Mouse (Mus musculus): ENCODE measurements at regions not wholly inside any gene's neighbourhood (a gene's known extent, or its start where the extent isn't known, plus 50 kb on each side); places are given as distances from the start of the nearest gene placed in this dataset.

DNA sequence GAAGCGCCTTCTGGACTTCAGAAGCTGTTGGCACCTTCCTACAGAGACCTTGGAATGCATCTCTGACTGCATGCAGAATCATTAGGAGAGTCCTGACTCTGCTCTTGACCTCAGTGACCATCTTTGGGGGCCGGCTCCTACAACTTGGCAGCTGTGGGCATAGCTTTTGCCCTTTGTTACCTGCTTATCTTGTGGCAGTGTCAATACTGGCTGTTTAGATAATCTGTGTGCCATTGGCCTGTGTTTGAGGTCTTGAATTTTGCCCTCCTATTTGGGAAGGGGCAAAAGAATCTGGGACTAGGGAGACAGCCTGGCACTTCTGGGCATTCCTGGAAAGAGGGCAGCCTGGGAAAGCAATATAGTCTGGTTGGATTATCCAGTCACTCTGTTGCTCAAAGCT, 137.8 kb upstream of the Gli2 start:
- DNase-seq (ENCODE audit: low spot score): no peak

DNA sequence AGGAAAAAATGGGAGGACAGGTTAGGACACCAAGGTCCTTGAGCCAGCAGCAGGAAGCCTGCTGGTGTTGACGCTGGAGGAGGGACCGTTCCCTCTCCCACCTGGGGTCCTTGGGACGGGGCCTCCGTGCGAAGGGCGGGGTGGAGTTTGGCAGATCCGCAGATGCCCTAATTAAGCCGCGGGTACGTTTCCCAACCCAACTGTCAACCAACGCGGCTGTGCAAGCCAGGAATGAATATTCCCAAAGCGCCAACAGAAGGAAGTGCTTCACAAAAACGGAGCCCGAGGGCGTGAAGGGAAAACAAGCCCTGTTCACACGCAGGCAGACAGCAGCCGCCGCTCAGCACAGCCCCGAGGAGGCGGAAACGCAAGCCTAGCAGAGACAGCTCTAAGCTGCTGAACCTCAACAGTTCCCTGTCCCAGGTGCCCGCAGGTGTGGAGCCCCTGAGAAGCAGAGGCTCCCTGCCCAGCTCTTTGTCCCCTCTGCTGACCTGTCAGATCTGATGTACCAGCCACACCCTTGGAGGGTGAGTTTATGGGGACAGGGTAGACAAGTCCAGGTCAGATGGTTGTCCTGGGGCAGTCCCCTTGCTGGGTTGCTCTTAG, 136.1 kb upstream of the Gli2 start:
- DNase-seq (ENCODE audit: low spot score): no peak

DNA sequence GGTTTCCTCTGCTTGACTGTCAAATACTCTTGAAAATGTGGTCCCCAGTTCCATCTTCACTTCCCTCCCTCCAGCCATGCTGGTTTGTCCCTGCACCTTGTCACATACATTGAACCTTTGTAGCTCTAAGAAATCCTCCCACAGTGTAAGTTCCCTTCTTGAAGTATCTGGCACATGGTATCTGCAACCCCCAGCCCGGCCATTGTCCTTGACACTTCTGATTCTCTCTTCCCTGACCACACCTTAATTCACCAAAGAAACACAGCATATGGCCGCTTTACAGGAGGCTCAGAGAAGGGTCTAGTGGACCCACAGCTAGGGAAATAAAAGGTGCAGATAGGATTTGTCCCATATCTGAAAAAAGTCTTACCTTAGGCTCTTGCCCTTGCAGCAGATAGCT, 133.9 kb upstream of the Gli2 start:
- DNase-seq (ENCODE audit: low spot score): no peak

DNA sequence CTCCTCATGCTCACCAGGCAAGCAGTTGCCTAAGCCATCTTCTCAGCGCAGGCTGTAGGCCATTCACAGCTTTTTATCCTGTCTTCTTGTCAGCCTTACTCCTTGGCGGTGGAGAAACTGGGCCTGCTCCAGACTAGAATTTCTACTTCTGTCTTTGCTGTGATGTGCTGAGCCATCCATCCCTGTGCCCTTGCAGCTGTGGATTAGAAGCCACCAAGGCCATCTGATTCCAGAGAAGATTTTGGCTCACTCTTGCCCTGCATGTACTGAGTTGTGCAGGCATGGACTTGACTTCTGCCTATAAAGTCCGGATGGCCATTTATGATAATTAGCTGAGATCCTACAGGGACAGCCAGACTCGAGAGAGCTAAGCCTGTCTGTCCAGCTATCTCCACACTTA, 133.4 kb upstream of the Gli2 start:
- no peak for DNase-seq (ENCODE audit: low spot score)

DNA sequence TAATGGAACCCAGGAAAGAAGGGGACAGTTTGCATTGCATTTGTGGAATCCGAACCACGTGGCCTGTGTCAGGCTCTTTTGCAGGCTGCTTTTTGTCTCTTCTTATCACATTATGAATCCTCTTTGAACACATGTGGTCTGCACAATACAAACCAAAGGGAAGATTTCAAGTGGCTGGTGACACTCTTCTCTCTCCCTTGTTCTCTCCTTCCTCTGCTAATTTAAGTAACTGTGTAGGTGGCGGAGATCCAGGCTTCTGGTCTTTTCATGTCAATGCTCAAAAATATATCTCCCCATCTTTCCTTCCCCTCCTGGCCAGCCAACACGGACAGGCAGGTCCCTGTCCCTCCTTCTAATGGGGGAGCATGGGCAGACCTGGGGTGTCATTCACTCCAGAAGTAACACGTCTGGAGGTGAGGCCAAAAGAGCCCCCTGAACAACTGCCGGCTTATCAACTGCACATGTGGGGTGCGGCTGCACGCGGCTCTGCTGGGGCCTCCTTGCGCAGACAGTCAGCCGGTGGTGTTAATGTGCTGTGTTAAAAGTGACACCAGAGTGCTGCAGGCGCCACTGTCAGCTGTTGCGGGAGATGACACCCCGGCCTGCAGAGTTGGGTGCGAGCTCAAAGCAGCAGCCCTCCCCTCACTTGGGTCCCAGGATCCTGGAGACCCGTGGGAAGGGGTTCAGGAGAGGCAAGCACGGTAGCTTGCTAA, 130.3 kb upstream of the Gli2 start:
- DNase-seq (ENCODE audit: low spot score): no peak

DNA sequence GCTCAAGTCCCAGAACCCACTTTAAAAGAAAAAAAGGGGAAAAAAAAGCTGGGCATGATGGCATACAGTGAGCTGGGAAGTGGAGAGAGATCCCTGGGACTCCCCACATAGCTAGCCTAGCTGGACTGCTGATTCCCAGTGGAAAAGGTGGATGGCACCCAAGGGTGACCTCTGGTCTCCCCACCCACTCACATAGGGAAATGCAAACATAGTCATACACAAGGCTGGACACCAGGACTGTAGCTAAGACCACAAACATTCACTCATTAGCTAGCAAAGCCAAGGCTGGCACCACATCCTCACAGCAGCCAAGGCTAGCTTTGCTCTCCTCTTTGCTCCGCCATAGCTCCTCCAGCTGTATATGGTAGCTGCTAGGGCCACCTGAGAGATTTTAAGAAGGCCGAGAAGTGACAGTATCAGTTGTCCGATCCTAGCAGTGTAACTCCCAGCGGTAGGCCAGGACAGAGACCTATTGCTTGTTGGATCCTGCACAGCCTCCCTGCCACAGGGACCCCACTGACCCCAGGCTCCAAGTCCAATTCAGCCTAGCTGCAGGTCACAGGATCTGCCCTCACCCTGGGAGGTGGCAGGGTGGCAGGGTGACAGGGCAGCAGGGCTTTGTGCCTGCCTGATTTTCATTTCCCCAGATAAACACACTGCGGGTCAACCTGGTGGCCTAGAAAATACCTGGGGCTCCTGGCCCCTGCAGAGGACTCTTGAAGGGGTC, 119.8 kb upstream of the Gli2 start:
- no peak for DNase-seq (ENCODE audit: low spot score)

DNA sequence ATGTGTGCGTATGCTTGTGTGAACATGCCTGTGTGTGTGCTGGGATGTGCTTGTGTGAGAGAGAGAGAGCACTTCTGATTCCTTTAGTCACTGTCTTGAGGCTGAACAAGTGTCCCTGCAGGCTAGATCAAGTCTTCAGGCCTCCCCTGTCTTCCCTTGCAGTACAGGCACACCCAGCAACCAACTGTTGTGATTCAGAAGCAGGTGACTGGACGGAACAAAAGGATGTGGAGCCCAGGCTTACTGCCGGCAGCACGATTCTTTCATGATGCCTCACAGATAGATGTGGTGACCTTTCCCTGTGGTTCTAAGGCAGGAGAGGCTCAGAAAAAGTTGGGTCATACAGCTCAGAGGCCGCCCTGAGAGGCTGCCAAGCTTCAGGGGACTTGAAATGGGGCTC, 114.0 kb upstream of the Gli2 start:
- no peak for DNase-seq (ENCODE audit: low spot score)

DNA sequence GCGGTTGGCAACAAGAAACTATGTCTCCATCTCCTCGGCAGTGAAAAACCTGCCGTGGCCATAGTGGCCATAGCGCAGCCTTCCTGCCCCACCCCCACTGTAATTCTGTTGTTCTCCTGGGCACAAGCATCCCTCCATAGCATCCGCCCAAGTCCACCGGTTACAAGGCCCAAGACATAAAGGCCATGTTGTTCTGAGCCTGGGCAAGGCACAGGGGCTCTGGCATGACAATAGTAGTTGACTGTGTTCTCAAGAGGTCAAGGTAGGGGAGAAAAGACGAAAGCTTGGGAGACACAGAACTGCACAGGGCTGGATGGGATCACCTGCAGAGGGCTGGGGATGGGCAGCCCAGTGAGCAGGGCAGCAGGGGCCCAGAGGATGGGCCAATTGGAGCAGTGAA, 112.9 kb upstream of the Gli2 start:
- DNase-seq (ENCODE audit: low spot score): no peak

DNA sequence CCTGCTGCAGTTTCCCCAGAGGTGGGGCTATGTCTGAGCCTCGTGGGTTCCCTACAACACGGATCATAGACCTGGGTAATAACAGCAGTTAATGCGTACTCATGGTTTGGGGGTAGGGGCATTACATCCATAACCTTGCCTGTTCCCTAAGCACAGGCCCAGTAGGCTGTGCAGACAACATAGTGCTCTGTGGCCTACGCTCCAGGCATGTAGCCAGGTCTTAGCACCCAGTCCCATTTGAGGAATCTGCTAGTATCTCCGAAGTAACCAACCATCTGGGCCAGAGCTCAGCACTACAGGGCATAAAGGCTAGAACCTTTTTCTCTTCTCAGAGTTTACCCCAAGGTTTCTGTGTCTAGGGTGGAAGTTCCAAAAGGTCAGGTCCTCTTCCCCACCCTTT, 111.4 kb upstream of the Gli2 start:
- no peak for DNase-seq (ENCODE audit: low spot score)

DNA sequence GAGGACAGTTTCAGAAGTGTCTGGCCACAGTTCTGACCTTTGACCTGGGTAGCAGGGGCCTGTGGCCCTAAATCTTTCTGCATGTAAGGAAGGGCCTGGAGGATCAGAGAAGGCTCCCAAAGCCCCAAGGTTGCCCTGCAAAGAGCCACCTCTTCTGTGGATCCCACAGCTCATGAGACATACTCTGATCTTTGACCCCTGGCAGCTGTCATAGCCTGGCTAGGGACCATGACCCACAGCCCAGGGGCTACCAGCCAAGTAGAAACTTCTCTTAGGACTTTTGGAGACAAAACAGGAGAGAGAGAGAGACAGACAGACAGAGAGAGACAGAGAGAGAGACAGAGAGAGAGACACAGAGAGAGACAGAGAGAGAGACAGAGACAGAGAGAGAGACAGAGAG, 110.4 kb upstream of the Gli2 start:
- DNase-seq (ENCODE audit: low spot score): no peak

DNA sequence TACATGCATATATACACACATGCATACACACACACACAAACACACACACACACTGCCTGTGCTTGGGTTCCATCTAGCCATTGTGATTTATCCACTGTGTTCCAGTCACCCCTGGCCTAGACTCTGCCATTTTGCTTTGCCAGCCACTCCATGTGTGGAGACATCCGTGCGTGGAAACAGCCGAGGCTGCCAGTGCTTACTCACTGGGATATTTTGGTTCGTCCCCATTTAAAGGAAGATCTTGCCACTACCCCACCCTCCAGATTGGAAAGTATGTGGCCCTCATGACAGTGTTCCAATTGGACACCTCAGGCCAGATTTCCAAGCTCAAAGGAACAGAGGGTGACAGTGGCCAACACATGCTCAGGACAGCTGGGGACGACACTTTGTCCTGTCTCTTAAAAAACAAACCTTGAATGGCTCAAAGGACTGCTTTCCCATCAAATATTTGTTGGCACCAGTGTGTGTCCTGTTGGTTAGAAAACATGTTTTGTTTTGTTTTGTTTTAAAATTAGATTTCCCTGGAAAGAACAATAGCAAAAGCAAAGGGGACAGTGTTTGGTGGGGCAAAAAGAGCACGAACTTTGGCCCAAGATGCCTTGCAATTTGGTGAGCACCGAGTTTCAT, 109.8 kb upstream of the Gli2 start:
- DNase-seq (ENCODE audit: low spot score): no peak

DNA sequence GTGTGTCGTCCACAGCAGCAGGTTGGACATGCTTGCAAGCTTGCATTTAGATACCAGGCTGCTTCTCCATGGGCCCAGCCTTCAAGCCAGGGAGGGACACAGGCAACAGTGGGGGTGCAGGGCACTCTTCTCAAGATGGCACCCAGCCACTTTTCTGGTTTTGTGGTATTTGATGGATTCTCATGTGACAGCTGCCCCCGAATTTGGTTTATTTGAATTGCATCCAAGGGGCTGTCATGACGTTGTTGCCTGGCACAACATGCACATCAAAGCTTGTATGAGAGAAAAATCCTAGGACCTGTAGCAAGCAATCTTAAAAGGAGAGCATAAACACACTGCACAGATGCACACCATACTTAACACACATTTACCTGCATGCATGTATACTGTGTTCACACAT, 108.3 kb upstream of the Gli2 start:
- no peak for DNase-seq (ENCODE audit: low spot score)

DNA sequence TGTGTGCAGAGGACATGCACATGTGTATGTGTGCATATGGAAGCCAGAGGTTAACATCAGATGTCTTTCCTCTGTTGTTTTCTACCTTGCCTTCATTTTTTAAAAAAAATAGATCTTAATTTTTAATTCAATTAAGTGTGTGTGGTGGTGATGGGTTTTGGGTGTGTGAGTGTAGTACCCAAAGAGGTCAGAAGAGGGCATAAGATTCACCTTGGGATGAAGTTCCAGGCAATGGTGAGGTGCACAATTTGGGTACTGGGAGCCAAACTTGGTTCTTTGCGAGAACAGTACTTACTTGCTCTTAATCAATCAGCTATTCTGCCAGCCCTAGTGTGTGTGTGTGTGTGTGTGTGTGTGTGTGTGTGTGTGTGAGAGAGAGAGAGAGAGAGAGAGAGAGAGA, 106.9 kb upstream of the Gli2 start:
- no peak for DNase-seq (ENCODE audit: low spot score)

DNA sequence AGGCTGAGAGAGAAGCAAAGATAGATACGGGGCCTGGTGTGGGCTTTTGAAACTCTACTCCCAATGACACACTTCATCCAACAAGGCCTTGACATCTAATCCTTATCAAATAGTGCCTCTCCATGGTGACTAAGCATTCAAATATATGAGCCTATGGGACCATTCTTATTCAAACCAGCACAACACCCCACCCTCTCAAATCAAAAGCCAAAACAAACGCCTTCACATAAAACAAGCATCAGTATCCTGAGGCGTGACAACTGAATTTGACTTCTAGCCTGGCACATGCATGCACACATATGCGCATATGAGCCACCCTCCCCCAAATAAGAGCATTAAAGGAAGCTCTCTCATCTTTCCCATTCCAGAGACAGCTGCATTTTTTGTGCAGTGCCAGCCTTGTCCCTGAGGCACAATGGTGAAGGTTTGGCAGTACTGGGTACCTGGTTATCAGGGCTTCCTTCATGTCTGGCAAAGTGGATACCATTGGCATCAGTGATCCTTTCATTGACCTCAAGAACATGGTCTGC, 103.8 kb upstream of the Gli2 start:
- DNase-seq (ENCODE audit: low spot score): no peak

DNA sequence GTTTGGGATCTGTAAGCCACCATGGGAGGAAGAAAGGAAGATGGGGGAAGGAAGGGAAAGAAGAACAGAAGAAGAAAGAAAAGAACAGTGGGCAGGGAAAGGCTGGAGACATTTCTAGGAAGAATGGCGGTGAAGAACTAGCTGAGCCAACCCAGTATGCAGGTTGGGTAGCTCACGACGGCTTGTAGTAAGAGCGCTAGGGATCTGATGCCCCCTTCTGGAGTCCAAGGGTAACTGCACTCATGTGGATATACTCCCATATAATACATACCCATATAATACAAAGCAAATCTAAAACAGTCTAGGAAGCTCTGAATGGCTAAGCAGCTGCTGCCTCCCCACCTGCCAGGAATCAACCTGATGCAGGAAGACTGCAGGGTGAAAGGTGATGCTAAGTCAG, 100.2 kb upstream of the Gli2 start:
- no peak for DNase-seq (ENCODE audit: low spot score)

DNA sequence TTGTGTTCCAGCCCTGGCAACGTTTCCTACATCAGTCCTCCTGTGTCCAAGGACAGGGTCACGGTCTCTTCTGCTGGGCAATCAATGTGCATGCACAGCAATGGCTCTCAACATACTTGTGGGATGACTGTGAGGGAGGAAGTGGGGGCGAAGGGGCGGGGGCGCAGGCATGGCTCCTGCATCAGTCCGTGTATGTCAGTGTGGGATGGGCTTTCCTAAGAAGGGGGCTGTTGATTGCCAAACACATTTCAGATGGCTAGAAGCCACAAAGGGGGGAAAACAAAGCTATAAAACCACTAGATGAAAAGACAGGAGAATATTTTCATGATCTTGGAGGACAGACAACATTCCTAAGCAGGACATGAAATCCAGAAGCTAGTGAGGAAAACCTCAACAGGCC, 99.4 kb upstream of the Gli2 start:
- no peak for DNase-seq (ENCODE audit: low spot score)

DNA sequence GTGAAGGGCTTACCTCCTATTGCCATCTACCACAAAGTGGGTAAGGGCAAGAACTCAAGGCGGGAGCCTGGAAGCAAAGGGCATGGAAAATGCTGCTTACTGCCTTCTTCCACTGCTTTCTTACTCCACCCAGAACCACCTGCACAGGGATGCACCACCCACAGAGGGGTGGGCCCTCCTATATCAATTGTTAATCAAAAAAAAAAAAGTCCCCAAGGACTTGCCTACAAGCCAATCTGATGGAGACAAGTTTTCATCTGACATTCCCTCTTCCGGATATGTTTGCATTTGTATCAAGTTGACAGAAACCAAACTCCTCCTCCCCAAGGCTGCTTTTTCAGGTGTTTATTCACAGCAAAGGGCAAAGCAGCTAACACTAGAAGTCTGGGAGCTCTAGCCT, 94.1 kb upstream of the Gli2 start:
- DNase-seq (ENCODE audit: low spot score): no peak

DNA sequence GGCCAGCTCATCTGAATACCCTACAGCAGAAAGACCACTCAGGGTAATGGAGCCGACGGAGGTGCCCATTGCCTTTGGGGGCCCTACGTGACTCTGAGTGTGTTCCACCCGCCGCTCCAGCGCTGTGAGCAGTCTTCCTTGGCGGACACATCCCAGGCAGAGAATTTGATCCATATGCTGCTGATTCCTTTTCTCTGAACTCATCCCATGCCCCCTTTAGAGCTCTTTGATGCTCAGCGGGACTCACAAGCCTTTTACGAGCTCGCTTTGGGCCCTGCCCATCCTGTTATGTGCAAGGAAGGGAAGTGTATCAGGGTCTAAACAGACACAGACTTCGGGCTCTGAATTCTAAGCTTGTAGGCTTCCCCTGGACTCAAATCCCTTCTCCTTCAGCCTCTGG, 90.4 kb upstream of the Gli2 start:
- DNase-seq (ENCODE audit: low spot score): no peak

DNA sequence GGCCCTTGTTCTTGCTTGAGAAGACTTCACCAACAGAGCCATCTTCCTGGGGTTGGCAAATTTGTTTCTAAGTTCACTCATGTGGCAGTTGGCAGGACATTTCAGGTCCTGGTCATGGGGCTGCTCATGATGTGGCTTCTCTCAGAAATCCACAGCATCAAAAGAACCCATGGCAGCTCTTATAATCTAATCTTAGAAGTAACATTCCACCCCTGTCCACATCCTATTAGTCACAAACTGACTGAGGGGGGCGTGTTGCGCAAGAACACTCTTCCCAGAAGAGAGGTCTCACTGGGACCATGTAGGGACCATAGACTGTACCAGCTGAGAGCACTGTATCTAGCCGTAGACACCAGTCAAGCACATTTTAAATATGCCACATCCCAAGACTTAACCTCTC, 75.6 kb upstream of the Gli2 start:
- no peak for DNase-seq (ENCODE audit: low spot score)

DNA sequence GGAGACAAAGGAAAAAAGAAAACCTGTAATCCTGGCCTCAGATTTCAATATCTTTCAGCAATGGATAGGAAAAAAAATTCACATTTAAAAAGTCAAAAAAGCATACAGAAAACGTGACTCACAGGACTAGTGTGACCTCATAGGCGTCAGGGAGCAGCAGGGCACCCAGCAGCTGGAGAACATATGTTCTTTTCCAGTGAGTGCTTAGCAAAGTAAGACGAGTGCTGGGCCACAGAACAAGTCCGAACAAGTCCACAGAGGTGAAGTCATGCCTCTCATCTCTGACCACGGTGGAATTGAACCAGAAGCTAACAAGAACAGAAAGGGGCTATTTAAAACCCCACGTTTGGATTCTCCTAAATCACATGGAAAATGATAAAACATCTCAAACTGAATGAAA, 72.1 kb upstream of the Gli2 start:
- no peak for DNase-seq (ENCODE audit: low spot score)

DNA sequence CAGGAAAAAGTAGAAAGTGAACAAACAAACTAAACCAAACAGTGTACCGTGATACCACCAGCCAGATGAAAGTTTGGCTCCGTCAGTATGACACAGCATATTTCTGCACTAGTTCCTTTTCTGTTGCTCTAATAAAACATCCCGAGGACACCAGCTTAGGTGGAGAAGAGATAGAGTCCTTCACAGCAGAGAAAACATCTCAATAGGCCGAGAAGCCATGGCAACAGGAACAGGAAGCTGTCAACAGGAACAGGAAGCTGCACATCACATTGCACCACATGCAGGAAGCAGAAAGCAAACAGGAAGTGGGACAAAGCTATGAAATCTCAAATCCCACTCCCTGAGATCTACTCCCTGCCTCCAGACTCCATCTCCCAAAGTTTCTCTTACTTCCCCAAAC, 71.4 kb upstream of the Gli2 start:
- DNase-seq (ENCODE audit: low spot score): no peak

DNA sequence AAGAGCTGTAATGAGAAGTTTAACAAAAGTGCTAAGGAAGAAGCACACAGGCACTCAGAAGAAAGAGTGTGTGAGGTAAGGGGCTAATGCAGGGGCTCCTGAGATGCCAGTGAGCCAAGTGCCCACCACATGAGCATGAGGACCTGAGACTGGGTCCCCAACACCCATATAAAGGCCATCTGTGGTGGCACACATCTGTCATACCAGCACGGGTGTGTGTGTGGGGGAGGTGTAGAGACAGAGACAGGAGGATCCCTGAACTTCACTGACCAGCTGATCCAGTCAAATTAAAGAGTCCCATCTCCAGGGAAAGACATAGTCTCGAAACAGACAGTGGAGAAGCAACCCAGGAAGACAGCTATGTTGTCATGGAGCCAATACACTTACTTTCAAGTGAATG, 70.6 kb upstream of the Gli2 start:
- no peak for DNase-seq (ENCODE audit: low spot score)

DNA sequence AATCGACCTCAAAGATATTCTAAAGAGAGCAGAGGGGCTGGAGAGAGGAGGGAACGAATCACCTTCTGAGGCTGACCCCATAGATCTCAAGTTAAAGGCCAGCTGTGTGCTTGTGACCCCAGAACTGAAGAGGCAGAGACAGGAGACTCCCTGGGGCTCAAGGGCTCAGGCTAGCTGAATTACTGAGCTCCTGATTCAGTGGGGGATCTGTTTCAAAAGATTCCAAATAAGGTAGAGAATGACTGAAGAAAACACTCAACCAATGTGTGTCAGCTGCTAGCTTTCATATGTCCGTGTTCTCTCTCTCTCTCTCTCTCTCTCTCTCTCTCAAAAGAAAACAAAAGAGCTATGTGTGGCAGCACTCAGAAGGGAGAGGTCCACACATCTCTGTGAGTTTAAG, 70.0 kb upstream of the Gli2 start:
- no peak for DNase-seq (ENCODE audit: low spot score)

Data from ovary, postnatal 36 days (tissue).